9 mouse cellular contexts compared by ENCODE assay signal in the genomic region with DNA sequence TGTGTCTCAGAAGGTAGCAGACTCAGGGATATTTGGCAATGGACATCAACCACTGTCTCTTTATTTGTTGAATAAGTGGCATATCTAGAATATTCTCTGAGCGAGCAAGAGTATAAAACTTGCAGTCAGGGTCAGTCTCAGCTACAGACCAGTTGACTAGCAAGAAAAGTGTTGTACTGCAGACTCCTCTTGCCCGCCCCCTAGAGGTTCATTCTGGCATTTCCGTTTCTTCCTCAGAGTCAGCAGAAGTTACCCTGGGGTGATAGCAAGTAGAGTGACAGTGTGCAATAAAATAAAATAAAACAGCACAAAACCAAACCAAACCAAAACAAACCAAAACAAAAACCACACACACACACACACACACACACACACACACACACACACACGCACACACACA.
A peak's percentile ranks its signal among the peaks of the same experiment; 100 is the strongest.
DNase-seq lines count a peak whose midpoint lies in the region; ATAC-seq and TF ChIP-seq lines count a peak whose summit lies in the region.
"Had no signal": no experiment of that assay in that cellular context is flagged by ENCODE, and none has a peak within 500 bp of the region (broad histone marks: within the 10 kb centered on the region; RNA-seq: fewer than 3 reads in every experiment).

No protein-coding gene starts in this region.

- ATAC-seq in hindbrain, embryonic 11.5 days (ENCODE audit: low FRiP score) = no peak
- ATAC-seq in hindbrain, embryonic 12.5 days (ENCODE audit: low FRiP score) = no peak
- no peak for ATAC-seq in forebrain, embryonic 11.5 days (replicated peaks; ENCODE audit: low FRiP score)
- ATAC-seq in forebrain, postnatal 0 days = no peak

- no peaks in the 10 kb centered on the region for H3K4me1 ChIP-seq in hindbrain, embryonic 11.5 days (replicated peaks; ENCODE audit: control insufficient read depth, insufficient read depth, low read length)
- H3K4me1 ChIP-seq in hindbrain, embryonic 12.5 days = 0 out of 2 replicates have a peak, but pooled peaks cover 2% of the 10 kb centered on the region
- no peaks in the 10 kb centered on the region for H3K4me1 ChIP-seq in testis, adult 2 months (ENCODE audit: control insufficient read depth, insufficient read depth, low read length)
- no peaks in the 10 kb centered on the region for H3K4me1 ChIP-seq in forebrain, embryonic 11.5 days (replicated peaks; ENCODE audit: control insufficient read depth, insufficient read depth, low read length)
- no peaks in the 10 kb centered on the region for H3K4me1 ChIP-seq in forebrain, postnatal 0 days (ENCODE audit: insufficient read depth)
- H3K4me1 ChIP-seq: hindbrain, embryonic 15.5 days had no signal

- 53% methylated on average over 3 of the region's 4 CpGs for WGBS in hindbrain, embryonic 11.5 days
- 55% methylated on average over 4 of the region's 4 CpGs for WGBS in hindbrain, embryonic 12.5 days
- 39% methylated on average over 3 of the region's 4 CpGs for WGBS in forebrain, embryonic 11.5 days
- 44% methylated on average over 4 of the region's 4 CpGs for WGBS in forebrain, postnatal 0 days

- no peaks in the 10 kb centered on the region for H3K36me3 ChIP-seq in hindbrain, embryonic 11.5 days (ENCODE audit: control insufficient read depth, insufficient read depth, low read length)
- H3K36me3 ChIP-seq in hindbrain, embryonic 12.5 days = no peaks in the 10 kb centered on the region
- no peaks in the 10 kb centered on the region for H3K36me3 ChIP-seq in testis, adult 2 months (ENCODE audit: control insufficient read depth, insufficient read depth, low read length)
- no peaks in the 10 kb centered on the region for H3K36me3 ChIP-seq in forebrain, embryonic 11.5 days (ENCODE audit: control insufficient read depth, insufficient read depth, low read length)
- no peaks in the 10 kb centered on the region for H3K36me3 ChIP-seq in forebrain, postnatal 0 days (ENCODE audit: insufficient read depth)
- H3K36me3 ChIP-seq: hindbrain, embryonic 15.5 days had no signal

- no peak overlapping the region for H3K27ac ChIP-seq in hindbrain, embryonic 11.5 days (ENCODE audit: low read depth, low read length)
- H3K27ac ChIP-seq in hindbrain, embryonic 12.5 days = no peak overlapping the region
- no peak overlapping the region for H3K27ac ChIP-seq in testis, adult 2 months (ENCODE audit: control insufficient read depth, insufficient read depth, low read depth, low read length)
- no peak overlapping the region for H3K27ac ChIP-seq in forebrain, embryonic 11.5 days (ENCODE audit: low read depth, low read length)
- no peak overlapping the region for H3K27ac ChIP-seq in forebrain, postnatal 0 days (ENCODE audit: low read depth, low read length)
- H3K27ac ChIP-seq: hindbrain, embryonic 15.5 days had no signal

- H3K9ac ChIP-seq in hindbrain, embryonic 11.5 days (ENCODE audit: low read depth, low read length) = no peak overlapping the region
- H3K9ac ChIP-seq in hindbrain, embryonic 12.5 days = no peak overlapping the region
- no peak overlapping the region for H3K9ac ChIP-seq in forebrain, embryonic 11.5 days (ENCODE audit: low read length)
- no peak overlapping the region for H3K9ac ChIP-seq in forebrain, postnatal 0 days
- H3K9ac ChIP-seq: hindbrain, embryonic 15.5 days had no signal

- H3K9me3 ChIP-seq in hindbrain, embryonic 11.5 days (ENCODE audit: control insufficient read depth, low read length) = no peaks in the 10 kb centered on the region
- no peaks in the 10 kb centered on the region for H3K9me3 ChIP-seq in hindbrain, embryonic 12.5 days (replicated peaks)
- no peaks in the 10 kb centered on the region for H3K9me3 ChIP-seq in forebrain, embryonic 11.5 days (ENCODE audit: control insufficient read depth, low read length)
- no peaks in the 10 kb centered on the region for H3K9me3 ChIP-seq in forebrain, postnatal 0 days (ENCODE audit: low read length)
- H3K9me3 ChIP-seq: hindbrain, embryonic 15.5 days had no signal

- H3K4me2 ChIP-seq in hindbrain, embryonic 11.5 days (replicated peaks; ENCODE audit: low read depth, low read length) = no peak overlapping the region
- H3K4me2 ChIP-seq in hindbrain, embryonic 12.5 days (replicated peaks) = no peak overlapping the region
- H3K4me2 ChIP-seq in forebrain, embryonic 11.5 days (ENCODE audit: low read depth, low read length, severe bottlenecking) = no peak overlapping the region
- no peak overlapping the region for H3K4me2 ChIP-seq in forebrain, postnatal 0 days (ENCODE audit: low read depth)
- H3K4me2 ChIP-seq: hindbrain, embryonic 15.5 days had no signal

- no peak overlapping the region for H3K4me3 ChIP-seq in hindbrain, embryonic 11.5 days (ENCODE audit: low read depth, low read length)
- no peak overlapping the region for H3K4me3 ChIP-seq in hindbrain, embryonic 12.5 days
- H3K4me3 ChIP-seq in testis, adult 2 months (ENCODE audit: control insufficient read depth, low read depth, low read length) = no peak overlapping the region
- H3K4me3 ChIP-seq in forebrain, embryonic 11.5 days (ENCODE audit: low read depth, low read length) = no peak overlapping the region
- no peak overlapping the region for H3K4me3 ChIP-seq in forebrain, postnatal 0 days (ENCODE audit: low read depth, low read length)
- H3K4me3 ChIP-seq: hindbrain, embryonic 15.5 days had no signal

- DNase-seq in hindbrain, embryonic 11.5 days (ENCODE audit: low spot score) = peak; percentile 37
- no peak for DNase-seq in testis, postnatal 14 days (ENCODE audit: low spot score)
- peak; percentile 46 for DNase-seq in embryo, embryonic 10.5 days (ENCODE audit: low spot score)
- DNase-seq in frontal cortex, postnatal 14 days (ENCODE audit: low spot score in 2 of 2) = no peak
- DNase-seq in forebrain, embryonic 11.5 days (ENCODE audit: low spot score) = no peak
- no peak for DNase-seq in forebrain, postnatal 0 days

- no peak for TF ChIP-seq POLR2A in testis, adult 2 months (IDR thresholded peaks at IDR 0.05; ENCODE audit: control insufficient read depth, low read depth, low read length)

- TF ChIP-seq CTCF in testis, adult 2 months (IDR thresholded peaks at IDR 0.05; ENCODE audit: control insufficient read depth, insufficient read depth, insufficient replicate concordance, low read depth, low read length) = peak; percentile 17; the same call in 1 of the 2 replicates
- TF ChIP-seq CTCF in forebrain, postnatal 0 days (IDR thresholded peaks at IDR 0.05; ENCODE audit: low read depth) = no peak

- H3K27me3 ChIP-seq in hindbrain, embryonic 11.5 days (ENCODE audit: control insufficient read depth, insufficient read depth, low read length) = no peaks in the 10 kb centered on the region
- H3K27me3 ChIP-seq in hindbrain, embryonic 12.5 days = no peaks in the 10 kb centered on the region
- H3K27me3 ChIP-seq in testis, adult 2 months (ENCODE audit: control insufficient read depth, insufficient read depth, low read length) = no peaks in the 10 kb centered on the region
- H3K27me3 ChIP-seq in forebrain, embryonic 11.5 days (ENCODE audit: control insufficient read depth, insufficient read depth, low read length) = no peaks in the 10 kb centered on the region
- no peaks in the 10 kb centered on the region for H3K27me3 ChIP-seq in forebrain, postnatal 0 days (ENCODE audit: insufficient read depth, low read length)
- H3K27me3 ChIP-seq: hindbrain, embryonic 15.5 days had no signal

Comparison
In these comparisons a context has a peak if more than half of its experiments do, and no peak if none do; other contexts are left out.
1. DNase-seq: peak in hindbrain, embryonic 11.5 days (single experiment) and embryo, embryonic 10.5 days (single experiment); none in testis, postnatal 14 days (single experiment), frontal cortex, postnatal 14 days (0 of 2), forebrain, embryonic 11.5 days (single experiment) and forebrain, postnatal 0 days (single experiment).